23 mouse cellular contexts compared by ENCODE assay signal in the genomic region with DNA sequence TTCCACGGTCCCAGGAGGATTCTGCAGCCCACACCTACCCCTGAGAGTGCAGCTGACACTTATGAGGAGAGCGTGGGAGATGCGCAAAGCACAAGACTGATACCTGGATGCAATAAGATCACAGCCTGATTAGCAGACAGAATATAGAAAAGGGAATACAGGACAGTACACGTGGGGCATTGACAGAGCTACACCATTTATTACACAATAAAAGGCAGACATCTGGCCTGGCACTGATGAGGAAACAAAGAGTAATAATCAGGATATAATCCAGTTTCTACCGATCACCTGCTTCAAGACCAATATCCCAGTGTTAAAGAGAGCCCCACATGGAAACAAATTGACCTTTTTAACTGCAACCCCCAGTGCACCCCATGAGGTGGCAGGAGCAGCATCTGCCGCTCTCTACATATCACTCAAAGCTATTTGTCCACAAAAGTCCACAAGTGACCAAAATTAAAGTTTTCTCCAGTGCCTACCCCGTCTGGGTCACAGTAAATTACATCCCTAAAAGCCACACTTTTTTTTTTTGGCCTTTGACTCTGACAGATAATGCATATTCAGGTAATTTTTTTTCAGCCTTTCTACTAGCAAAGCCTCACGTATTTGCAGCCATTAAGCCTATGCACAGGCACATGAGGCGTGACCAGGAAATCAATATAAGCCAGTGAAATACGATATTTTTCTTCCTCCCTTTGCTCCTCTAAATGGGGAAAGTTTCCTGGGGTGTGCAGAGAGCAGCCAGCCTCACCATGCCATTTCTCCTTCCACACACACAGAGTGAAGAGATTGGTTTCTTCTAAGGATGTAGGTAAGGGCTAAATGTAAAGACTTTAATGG. TPM values are rescaled to one million over a fixed set of nuclear protein-coding genes. Genes with fewer than 3 reads are reported as not detected.
DNase-seq lines count a peak whose midpoint lies in the region; ATAC-seq and TF ChIP-seq lines count a peak whose summit lies in the region.
"Had no signal": no experiment of that assay in that cellular context is flagged by ENCODE, and none has a peak within 500 bp of the region (broad histone marks: within the 10 kb centered on the region; RNA-seq: fewer than 3 reads in every experiment).

No protein-coding gene starts in this region.

- no peak for TF ChIP-seq POLR2A in ES-Bruce4 (IDR thresholded peaks at IDR 0.05; ENCODE audit: insufficient read depth, low read length)

- peak; percentile 30 for DNase-seq in heart, adult 11 months
- no peak for DNase-seq in limb, embryonic 10.5 days (ENCODE audit: low spot score)
- no peak for DNase-seq in intestine, embryonic 14.5 days (ENCODE audit: low spot score)
- no peak for DNase-seq in urinary bladder, adult 18-20 months (ENCODE audit: low spot score in 2 of 2)
- DNase-seq in thymus, postnatal 10 days (ENCODE audit: low spot score in 2 of 2): no peak
- DNase-seq: adrenal gland, postnatal 36 days; cerebellum, adult 18-20 months; cerebellum, postnatal 25 days; gastrocnemius, postnatal 14 days; heart, adult 2 months; heart, postnatal 4 days; kidney, adult 2 months; layer of hippocampus, postnatal 36 days; liver; lung, postnatal 10 days had no signal

- H3K4me3 ChIP-seq in heart, embryonic 12.5 days: no peak overlapping the region
- no peak overlapping the region for H3K4me3 ChIP-seq in limb, embryonic 13.5 days
- no peak overlapping the region for H3K4me3 ChIP-seq in limb, embryonic 10.5 days
- no peak overlapping the region for H3K4me3 ChIP-seq in ES-Bruce4 (ENCODE audit: low read depth, low read length)
- no peak overlapping the region for H3K4me3 ChIP-seq in intestine, embryonic 14.5 days (ENCODE audit: low read depth, low read length)
- H3K4me3 ChIP-seq: heart, adult 2 months; heart, embryonic 15.5 days had no signal

- no peaks in the 10 kb centered on the region for H3K4me1 ChIP-seq in heart, embryonic 12.5 days (replicated peaks)
- H3K4me1 ChIP-seq in limb, embryonic 13.5 days: peaks cover 7% of the 10 kb centered on the region; the same call in 1 of the 2 replicates
- H3K4me1 ChIP-seq in limb, embryonic 10.5 days: peaks cover 8% of the 10 kb centered on the region; the same call in 1 of the 2 replicates
- H3K4me1 ChIP-seq in ES-Bruce4 (ENCODE audit: control insufficient read depth, insufficient read depth, low read length): peaks cover under 1% of the 10 kb centered on the region
- no peaks in the 10 kb centered on the region for H3K4me1 ChIP-seq in intestine, embryonic 14.5 days (replicated peaks; ENCODE audit: control insufficient read depth, insufficient read depth, low read length)
- H3K4me1 ChIP-seq: heart, embryonic 15.5 days had no signal

- no peak for ATAC-seq in heart, embryonic 12.5 days (ENCODE audit: insufficient number of reproducible peaks, low FRiP score)
- 0 out of 2 replicates have a peak, but pooled peaks have one; percentile 40 for ATAC-seq in limb, embryonic 13.5 days (ENCODE audit: low FRiP score, low read depth)
- ATAC-seq in intestine, embryonic 14.5 days (replicated peaks; ENCODE audit: low FRiP score, low TSS enrichment, low read depth): peak; percentile 58; the same call in 1 of the 2 replicates
- ATAC-seq: forebrain, embryonic 14.5 days had no signal

- no peaks in the 10 kb centered on the region for H3K36me3 ChIP-seq in heart, embryonic 12.5 days
- no peaks in the 10 kb centered on the region for H3K36me3 ChIP-seq in limb, embryonic 13.5 days
- H3K36me3 ChIP-seq in limb, embryonic 10.5 days: no peaks in the 10 kb centered on the region
- peaks cover 27% of the 10 kb centered on the region for H3K36me3 ChIP-seq in ES-Bruce4 (ENCODE audit: control insufficient read depth, insufficient read depth, low read length, poor library complexity, severe bottlenecking)
- H3K36me3 ChIP-seq in intestine, embryonic 14.5 days (ENCODE audit: control insufficient read depth, insufficient read depth, low read length): no peaks in the 10 kb centered on the region
- H3K36me3 ChIP-seq: heart, embryonic 15.5 days had no signal

- peaks cover 3% of the 10 kb centered on the region; the same call in 1 of the 2 replicates for H3K27me3 ChIP-seq in heart, embryonic 12.5 days (replicated peaks)
- H3K27me3 ChIP-seq in limb, embryonic 13.5 days: peaks cover 6% of the 10 kb centered on the region; the same call in 1 of the 2 replicates
- H3K27me3 ChIP-seq in limb, embryonic 10.5 days (ENCODE audit: low read depth, poor library complexity, severe bottlenecking): peaks cover 5% of the 10 kb centered on the region
- H3K27me3 ChIP-seq in ES-Bruce4 (ENCODE audit: control insufficient read depth, insufficient read depth, low read length, poor library complexity, severe bottlenecking): no peaks in the 10 kb centered on the region
- H3K27me3 ChIP-seq in intestine, embryonic 14.5 days (replicated peaks; ENCODE audit: control insufficient read depth, insufficient read depth, low read length): no peaks in the 10 kb centered on the region
- H3K27me3 ChIP-seq: heart, embryonic 15.5 days had no signal

- 74% methylated on average over 10 of the region's 10 CpGs for WGBS in heart, embryonic 12.5 days
- WGBS in limb, embryonic 13.5 days: 48% methylated on average over 10 of the region's 10 CpGs
- WGBS in limb, embryonic 10.5 days: 68% methylated on average over 10 of the region's 10 CpGs
- WGBS in intestine, embryonic 14.5 days: 64% methylated on average over 10 of the region's 10 CpGs

- TF ChIP-seq EP300 in ES-Bruce4 (IDR thresholded peaks at IDR 0.05; ENCODE audit: insufficient read depth, low read depth, low read length): no peak

- no peak overlapping the region for H3K4me2 ChIP-seq in heart, embryonic 12.5 days
- H3K4me2 ChIP-seq in limb, embryonic 13.5 days (replicated peaks): no peak overlapping the region
- no peak overlapping the region for H3K4me2 ChIP-seq in intestine, embryonic 14.5 days (ENCODE audit: low read length)
- H3K4me2 ChIP-seq: heart, embryonic 15.5 days had no signal

- no peak overlapping the region for H3K27ac ChIP-seq in heart, embryonic 12.5 days (ENCODE audit: poor library complexity, severe bottlenecking)
- H3K27ac ChIP-seq in limb, embryonic 13.5 days: no peak overlapping the region
- H3K27ac ChIP-seq in limb, embryonic 10.5 days: no peak overlapping the region
- 0 out of 2 replicates have a peak overlapping the region, but pooled peaks have one; percentile 25 for H3K27ac ChIP-seq in ES-Bruce4 (ENCODE audit: insufficient read depth, low read length)
- no peak overlapping the region for H3K27ac ChIP-seq in intestine, embryonic 14.5 days (ENCODE audit: low read depth)
- H3K27ac ChIP-seq: heart, adult 2 months; heart, embryonic 15.5 days had no signal

- H3K9ac ChIP-seq in heart, embryonic 12.5 days: no peak overlapping the region
- H3K9ac ChIP-seq in limb, embryonic 13.5 days: no peak overlapping the region
- H3K9ac ChIP-seq in ES-Bruce4 (ENCODE audit: low read depth, poor library complexity, severe bottlenecking): no peak overlapping the region
- no peak overlapping the region for H3K9ac ChIP-seq in intestine, embryonic 14.5 days (ENCODE audit: low read length)
- H3K9ac ChIP-seq: heart, embryonic 15.5 days had no signal

- H3K9me3 ChIP-seq in heart, embryonic 12.5 days (replicated peaks): peaks cover 7% of the 10 kb centered on the region; the same call in 1 of the 2 replicates
- H3K9me3 ChIP-seq in limb, embryonic 13.5 days: no peaks in the 10 kb centered on the region
- no peaks in the 10 kb centered on the region for H3K9me3 ChIP-seq in limb, embryonic 10.5 days (replicated peaks)
- H3K9me3 ChIP-seq in ES-Bruce4 (replicated peaks; ENCODE audit: control insufficient read depth, insufficient read depth, low read length, poor library complexity, severe bottlenecking): peaks cover 4% of the 10 kb centered on the region; the same call in 1 of the 2 replicates
- H3K9me3 ChIP-seq in intestine, embryonic 14.5 days (ENCODE audit: control insufficient read depth, low read length): no peaks in the 10 kb centered on the region
- H3K9me3 ChIP-seq: heart, embryonic 15.5 days had no signal

- TF ChIP-seq CTCF in ES-Bruce4 (IDR thresholded peaks at IDR 0.05; ENCODE audit: low read depth, low read length): no peak

RNA-seq across cellular contexts. Expression of a gene that starts 34.6 kb away (rescaled TPM):
- polyA plus RNA-seq in heart, embryonic 12.5 days (2016; fragmentation: Nextera tagmentation; extraction: Ambion mirVana): 0.35 and 0.61 TPM in 2 replicates
- 3.5 and 5.0 TPM in 2 replicates for polyA plus RNA-seq in limb, embryonic 13.5 days (2015; fragmentation: Nextera tagmentation; extraction: Ambion mirVana)
- polyA plus RNA-seq in limb, embryonic 10.5 days (2016; fragmentation: Nextera tagmentation; extraction: Ambion mirVana): 0.08 and 0.15 TPM in 2 replicates
- polyA plus RNA-seq in ES-Bruce4 (2011; ENCODE audit: insufficient read depth, insufficient read length, low read depth, missing spikeins): 7.2 and 9.9 TPM in 2 replicates
- polyA plus RNA-seq in intestine, embryonic 14.5 days (2014; fragmentation: Nextera tagmentation; extraction: Ambion mirVana): 6.9 and 9.1 TPM in 2 replicates

RNA-seq across cellular contexts. Expression of a gene that starts 42.3 kb away (rescaled TPM):
- polyA plus RNA-seq in heart, embryonic 12.5 days (2016; fragmentation: Nextera tagmentation; extraction: Ambion mirVana): 4.2 and 4.8 TPM in 2 replicates
- polyA plus RNA-seq in limb, embryonic 13.5 days (2015; fragmentation: Nextera tagmentation; extraction: Ambion mirVana): 6.8 and 7.7 TPM in 2 replicates
- polyA plus RNA-seq in limb, embryonic 10.5 days (2016; fragmentation: Nextera tagmentation; extraction: Ambion mirVana): 7.5 and 8.4 TPM in 2 replicates
- 2.5 and 2.6 TPM in 2 replicates for polyA plus RNA-seq in ES-Bruce4 (2011; ENCODE audit: insufficient read depth, insufficient read length, low read depth, missing spikeins)
- polyA plus RNA-seq in intestine, embryonic 14.5 days (2014; fragmentation: Nextera tagmentation; extraction: Ambion mirVana): 5.0 and 5.4 TPM in 2 replicates

RNA-seq across cellular contexts. Expression of a gene that starts 53.7 kb away (rescaled TPM):
- polyA plus RNA-seq in heart, embryonic 12.5 days (2016; fragmentation: Nextera tagmentation; extraction: Ambion mirVana): not detected in 2 replicates
- 0.05 TPM in 1 of 2 replicates, not detected in the other for polyA plus RNA-seq in limb, embryonic 13.5 days (2015; fragmentation: Nextera tagmentation; extraction: Ambion mirVana)
- polyA plus RNA-seq in limb, embryonic 10.5 days (2016; fragmentation: Nextera tagmentation; extraction: Ambion mirVana): not detected in 2 replicates
- polyA plus RNA-seq in ES-Bruce4 (2011; ENCODE audit: insufficient read depth, insufficient read length, low read depth, missing spikeins): not detected in 2 replicates
- polyA plus RNA-seq in intestine, embryonic 14.5 days (2014; fragmentation: Nextera tagmentation; extraction: Ambion mirVana): not detected in 2 replicates
- polyA plus RNA-seq: forebrain, embryonic 14.5 days; heart, adult 2 months; heart, embryonic 15.5 days; kidney, adult 2 months; liver, embryonic 16.5 days; neural tube, embryonic 14.5 days; urinary bladder, adult 2 months had no signal
